Comparison of ENCODE assay signal across 9 mouse cellular contexts in the genomic region with DNA sequence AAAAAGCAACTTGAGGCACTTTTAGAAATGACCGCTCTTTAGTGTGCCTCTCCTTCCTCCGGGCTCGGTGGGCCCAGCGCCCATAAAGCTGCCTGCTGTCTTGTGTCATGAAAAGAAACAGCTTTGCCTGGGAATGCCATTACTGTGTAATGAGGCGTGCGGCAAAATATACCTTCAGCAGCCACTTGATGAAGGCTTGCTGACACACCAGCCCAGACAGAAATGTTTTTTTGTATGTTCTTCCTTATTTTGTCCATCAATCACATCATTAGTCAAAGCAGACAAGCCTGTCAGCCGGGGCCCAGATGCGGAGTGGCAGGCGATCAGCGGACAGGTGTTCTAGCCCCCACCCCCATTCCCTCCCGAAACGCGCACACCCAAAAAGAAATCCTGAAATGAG.
DNase-seq lines count a peak whose midpoint lies in the region; ATAC-seq and TF ChIP-seq lines count a peak whose summit lies in the region.
"Had no signal": no experiment of that assay in that cellular context is flagged by ENCODE, and none has a peak within 500 bp of the region (broad histone marks: within the 10 kb centered on the region; RNA-seq: fewer than 3 reads in every experiment).

No protein-coding gene starts in this region.

- no peak overlapping the region for H3K9ac ChIP-seq in lung, embryonic 14.5 days
- H3K9ac ChIP-seq in forebrain, embryonic 11.5 days (ENCODE audit: low read length), result no peak overlapping the region
- no peak overlapping the region for H3K9ac ChIP-seq in hindbrain, embryonic 16.5 days (ENCODE audit: low read depth, low read length)
- H3K9ac ChIP-seq in neural tube, embryonic 15.5 days (replicated peaks), result no peak overlapping the region
- no peak overlapping the region for H3K9ac ChIP-seq in midbrain, embryonic 13.5 days (replicated peaks)
- H3K9ac ChIP-seq: embryonic facial prominence, embryonic 12.5 days; liver, embryonic 13.5 days had no signal

- H3K4me3 ChIP-seq in lung, embryonic 14.5 days (ENCODE audit: low read depth, low read length), result no peak overlapping the region
- no peak overlapping the region for H3K4me3 ChIP-seq in forebrain, embryonic 11.5 days (ENCODE audit: low read depth, low read length)
- H3K4me3 ChIP-seq in hindbrain, embryonic 16.5 days (ENCODE audit: low read length), result no peak overlapping the region
- no peak overlapping the region for H3K4me3 ChIP-seq in neural tube, embryonic 15.5 days (replicated peaks)
- no peak overlapping the region for H3K4me3 ChIP-seq in midbrain, embryonic 13.5 days (replicated peaks)
- H3K4me3 ChIP-seq: embryonic facial prominence, embryonic 12.5 days; liver, embryonic 13.5 days had no signal

- H3K9me3 ChIP-seq in lung, embryonic 14.5 days (ENCODE audit: low read depth, low read length), result no peaks in the 10 kb centered on the region
- no peaks in the 10 kb centered on the region for H3K9me3 ChIP-seq in forebrain, embryonic 11.5 days (ENCODE audit: control insufficient read depth, low read length)
- no peaks in the 10 kb centered on the region for H3K9me3 ChIP-seq in hindbrain, embryonic 16.5 days (ENCODE audit: control insufficient read depth, low read length)
- no peaks in the 10 kb centered on the region for H3K9me3 ChIP-seq in neural tube, embryonic 15.5 days (replicated peaks)
- H3K9me3 ChIP-seq in midbrain, embryonic 13.5 days, result no peaks in the 10 kb centered on the region
- H3K9me3 ChIP-seq: embryonic facial prominence, embryonic 12.5 days; liver, embryonic 13.5 days had no signal

- no peak for TF ChIP-seq CTCF in lung, embryonic 14.5 days (IDR thresholded peaks at IDR 0.05; ENCODE audit: low read depth)

- no peak overlapping the region for H3K27ac ChIP-seq in lung, embryonic 14.5 days (ENCODE audit: low read depth)
- H3K27ac ChIP-seq in forebrain, embryonic 11.5 days (ENCODE audit: low read depth, low read length), result no peak overlapping the region
- no peak overlapping the region for H3K27ac ChIP-seq in hindbrain, embryonic 16.5 days (ENCODE audit: low read depth, low read length)
- peak overlapping the region; percentile 33; the same call in 1 of the 2 replicates for H3K27ac ChIP-seq in neural tube, embryonic 15.5 days (replicated peaks)
- H3K27ac ChIP-seq in midbrain, embryonic 13.5 days, result no peak overlapping the region
- H3K27ac ChIP-seq: embryonic facial prominence, embryonic 12.5 days; liver, embryonic 13.5 days had no signal

- DNase-seq in lung, embryonic 14.5 days, result peak; percentile 75
- DNase-seq in lung, adult 18-20 months, result no peak
- DNase-seq in forebrain, embryonic 11.5 days (ENCODE audit: low spot score), result no peak
- DNase-seq: liver, embryonic 13.5 days had no signal

- H3K27me3 ChIP-seq in lung, embryonic 14.5 days (ENCODE audit: insufficient read depth, low read length), result no peaks in the 10 kb centered on the region
- no peaks in the 10 kb centered on the region for H3K27me3 ChIP-seq in forebrain, embryonic 11.5 days (ENCODE audit: control insufficient read depth, insufficient read depth, low read length)
- H3K27me3 ChIP-seq in hindbrain, embryonic 16.5 days (replicated peaks; ENCODE audit: control insufficient read depth, insufficient read depth, low read length), result no peaks in the 10 kb centered on the region
- H3K27me3 ChIP-seq in neural tube, embryonic 15.5 days (replicated peaks), result no peaks in the 10 kb centered on the region
- H3K27me3 ChIP-seq in midbrain, embryonic 13.5 days, result no peaks in the 10 kb centered on the region
- H3K27me3 ChIP-seq: embryonic facial prominence, embryonic 12.5 days; liver, embryonic 13.5 days had no signal

- WGBS in lung, embryonic 14.5 days, result 27% methylated on average over 13 of the region's 13 CpGs
- WGBS in forebrain, embryonic 11.5 days, result 27% methylated on average over 13 of the region's 13 CpGs
- WGBS in hindbrain, embryonic 16.5 days, result 22% methylated on average over 13 of the region's 13 CpGs
- 15% methylated on average over 13 of the region's 13 CpGs for WGBS in neural tube, embryonic 15.5 days
- WGBS in midbrain, embryonic 13.5 days, result 60% methylated on average over 13 of the region's 13 CpGs

- peak; percentile 68; the same call in 1 of the 2 replicates for ATAC-seq in lung, embryonic 14.5 days (ENCODE audit: insufficient read depth)
- ATAC-seq in forebrain, embryonic 11.5 days (replicated peaks; ENCODE audit: low FRiP score), result peak; percentile 58
- ATAC-seq in hindbrain, embryonic 16.5 days, result peak; percentile 73
- peak; percentile 70; the same call in 1 of the 2 replicates for ATAC-seq in neural tube, embryonic 15.5 days (ENCODE audit: low FRiP score)
- ATAC-seq in midbrain, embryonic 13.5 days, result no peak
- ATAC-seq in CD4-positive, CD25-positive, alpha-beta regulatory T cell, adult 4 months, result no peak

- 0 out of 2 replicates have a peak, but pooled peaks cover 4% of the 10 kb centered on the region for H3K4me1 ChIP-seq in lung, embryonic 14.5 days (ENCODE audit: insufficient read depth)
- peaks cover 3% of the 10 kb centered on the region; the same call in 1 of the 2 replicates for H3K4me1 ChIP-seq in forebrain, embryonic 11.5 days (replicated peaks; ENCODE audit: control insufficient read depth, insufficient read depth, low read length)
- peaks cover 9% of the 10 kb centered on the region for H3K4me1 ChIP-seq in hindbrain, embryonic 16.5 days (ENCODE audit: control insufficient read depth, insufficient read depth, low read depth, low read length)
- H3K4me1 ChIP-seq in neural tube, embryonic 15.5 days, result peaks cover 19% of the 10 kb centered on the region
- H3K4me1 ChIP-seq in midbrain, embryonic 13.5 days (replicated peaks), result peaks cover 16% of the 10 kb centered on the region
- H3K4me1 ChIP-seq: liver, embryonic 13.5 days had no signal

- peak overlapping the region; percentile 18; the same call in 1 of the 2 replicates for H3K4me2 ChIP-seq in lung, embryonic 14.5 days
- H3K4me2 ChIP-seq in forebrain, embryonic 11.5 days (ENCODE audit: low read depth, low read length, severe bottlenecking), result peak overlapping the region; percentile 31; the same call in 1 of the 2 replicates
- H3K4me2 ChIP-seq in hindbrain, embryonic 16.5 days (ENCODE audit: low read length), result peak overlapping the region; percentile 19
- H3K4me2 ChIP-seq in neural tube, embryonic 15.5 days, result peak overlapping the region; percentile 37
- H3K4me2 ChIP-seq in midbrain, embryonic 13.5 days (replicated peaks), result no peak overlapping the region
- H3K4me2 ChIP-seq: embryonic facial prominence, embryonic 12.5 days; liver, embryonic 13.5 days had no signal

- no peaks in the 10 kb centered on the region for H3K36me3 ChIP-seq in lung, embryonic 14.5 days (ENCODE audit: insufficient read depth)
- no peaks in the 10 kb centered on the region for H3K36me3 ChIP-seq in forebrain, embryonic 11.5 days (ENCODE audit: control insufficient read depth, insufficient read depth, low read length)
- no peaks in the 10 kb centered on the region for H3K36me3 ChIP-seq in hindbrain, embryonic 16.5 days (ENCODE audit: control insufficient read depth, insufficient read depth, low read length)
- no peaks in the 10 kb centered on the region for H3K36me3 ChIP-seq in neural tube, embryonic 15.5 days
- no peaks in the 10 kb centered on the region for H3K36me3 ChIP-seq in midbrain, embryonic 13.5 days
- H3K36me3 ChIP-seq: embryonic facial prominence, embryonic 12.5 days; liver, embryonic 13.5 days had no signal

Comparison
In these comparisons a context has a peak if more than half of its experiments do, and no peak if none do; other contexts are left out.
1. ATAC-seq: peak in lung, embryonic 14.5 days (single experiment), forebrain, embryonic 11.5 days (single experiment), hindbrain, embryonic 16.5 days (single experiment) and neural tube, embryonic 15.5 days (single experiment); none in midbrain, embryonic 13.5 days (single experiment) and CD4-positive, CD25-positive, alpha-beta regulatory T cell, adult 4 months (single experiment).